Mouse (Mus musculus) embryonic facial prominence, embryonic 13.5 days (tissue): ENCODE measurements around the gene Trip12. TPM values are rescaled to one million over a fixed set of nuclear protein-coding genes. Genes with fewer than 3 reads are reported as not detected.

ENCODE experiments used
- ATAC-seq: fragments of 200-750 bp; cut with Nextera tagmentation; 2 replicates; pipeline ENCODE4 v1.8.0; 2017; ENCODE audit warnings: low read depth; ENCODE audit not compliant: insufficient number of reproducible peaks, insufficient read depth, low FRiP score, low TSS enrichment
- H3K27ac ChIP-seq: fragments of 300-500 bp; sonication (generic); 2 replicates; pipeline ENCODE4 v1.5.1; 2015; ENCODE audit warnings: moderate library complexity, mild to moderate bottlenecking, inconsistent platforms
- H3K27me3 ChIP-seq: fragments of 300-500 bp; sonication (generic); 2 replicates; pipeline ENCODE4 v1.6.1; 2015; ENCODE audit warnings: mild to moderate bottlenecking, inconsistent platforms
- H3K36me3 ChIP-seq: fragments of 300-500 bp; sonication (generic); 2 replicates; pipeline ENCODE4 v1.6.1; 2015; ENCODE audit warnings: mild to moderate bottlenecking, inconsistent platforms
- H3K4me1 ChIP-seq: fragments of 300-500 bp; sonication (generic); 2 replicates; pipeline ENCODE4 v1.6.1; 2015; ENCODE audit warnings: inconsistent platforms
- H3K4me2 ChIP-seq: fragments of 300-500 bp; sonication (generic); 2 replicates; pipeline ENCODE4 v1.6.1; 2015; ENCODE audit warnings: moderate library complexity, mild to moderate bottlenecking, inconsistent platforms
- H3K4me3 ChIP-seq: fragments of 300-500 bp; sonication (generic); 2 replicates; pipeline ENCODE4 v1.5.1; 2015; ENCODE audit warnings: mild to moderate bottlenecking, inconsistent platforms
- H3K9ac ChIP-seq: fragments of 300-500 bp; sonication (generic); 2 replicates; pipeline ENCODE4 v1.6.1; 2015; ENCODE audit warnings: mild to moderate bottlenecking, inconsistent platforms
- H3K9me3 ChIP-seq: fragments of 300-500 bp; sonication (generic); 2 replicates; pipeline ENCODE4 v1.6.1; 2016; ENCODE audit warnings: inconsistent platforms
- WGBS: fragments of 180-500 bp; shearing (Covaris S2); methylation state at CpG from one replicate; pipeline ENCODE4 v1.1.7; 2015; ENCODE audit warnings: mixed read lengths; 5-methylcytosine and 5-hydroxymethylcytosine counted together
- microRNA-seq: library from miRNA; unstranded; fragments of <30 nt; microRNA quantifications from one replicate; pipeline ENCODE4, GENCODE M21; 2016
- polyA plus RNA-seq: library from polyadenylated mRNA; unstranded; fragments of >200 nt; fragmentation: Nextera tagmentation; extraction: Ambion mirVana; gene quantifications from 2 replicates; pipeline ENCODE4 v1.2.1, GENCODE M21; 2015

The Trip12 gene
- polyA plus RNA-seq, 1 experiment from 2014 or later = 66.8 TPM

GRCm38 (mm10) chr1:84700254-84700653 lies 140.1 kb downstream of the Trip12 start:
- Histone ChIP-seq H3K27ac (no peak overlapping the region), H3K9me3 (no peaks in the 10 kb centered on the region), H3K36me3 (no peaks in the 10 kb centered on the region), H3K27me3 (peaks cover 20% of the 10 kb centered on the region), H3K9ac (no peak overlapping the region), H3K4me3 (no peak overlapping the region), H3K4me1 (peaks cover 9% of the 10 kb centered on the region), H3K4me2 (no peak overlapping the region)
- no peak for ATAC-seq
- WGBS = 95% methylated on average over 6 of the region's 6 CpGs

GRCm38 (mm10) chr1:84697136-84697535 lies 143.2 kb downstream of the Trip12 start:
- H3K9me3 ChIP-seq = no peaks in the 10 kb centered on the region
- H3K4me1 ChIP-seq = peaks cover 14% of the 10 kb centered on the region
- no peak overlapping the region for H3K9ac ChIP-seq
- 6% methylated on average over 2 of the region's 2 CpGs for WGBS
- no peaks in the 10 kb centered on the region for H3K36me3 ChIP-seq
- no peak for ATAC-seq
- H3K27ac ChIP-seq = no peak overlapping the region
- H3K27me3 ChIP-seq = peaks cover 51% of the 10 kb centered on the region
- no peak overlapping the region for H3K4me2 ChIP-seq
- no peak overlapping the region for H3K4me3 ChIP-seq

- no peaks in the 10 kb centered on the region for H3K9me3 ChIP-seq
- peak; percentile 74; the same call in 1 of the 2 replicates for ATAC-seq
- H3K4me1 ChIP-seq = peaks cover 14% of the 10 kb centered on the region
- H3K27ac ChIP-seq = no peak within 1 kb of the TSS
- no peaks in the 10 kb centered on the region for H3K36me3 ChIP-seq
- H3K9ac ChIP-seq = peak within 1 kb of the TSS; percentile 58
- H3K4me3 ChIP-seq = peak within 1 kb of the TSS; percentile 52
- under 1% methylated on average over 75 of the region's 75 CpGs for WGBS
- peaks cover 52% of the 10 kb centered on the region for H3K27me3 ChIP-seq
- H3K4me2 ChIP-seq = peak within 1 kb of the TSS; percentile 94
These were observed 144.6 kb downstream of the Trip12 start, which contains the start of gene Dner for GRCm38 (mm10) chr1:84695517-84696411. Gene Dner (minus strand): TSS chr1:84696221.

- Histone ChIP-seq H3K9ac (peak overlapping the region; percentile 58), H3K27me3 (peaks cover 52% of the 10 kb centered on the region), H3K4me3 (peak overlapping the region; percentile 52), H3K36me3 (no peaks in the 10 kb centered on the region), H3K9me3 (no peaks in the 10 kb centered on the region), H3K27ac (no peak overlapping the region), H3K4me1 (peaks cover 14% of the 10 kb centered on the region), H3K4me2 (peak overlapping the region; percentile 94)
- 0 out of 2 replicates have a peak, but pooled peaks have one; percentile 21 for ATAC-seq
- 10% methylated on average over 26 of the region's 26 CpGs for WGBS
These were observed 145.4 kb downstream of the Trip12 start for GRCm38 (mm10) chr1:84694688-84695474.

- no peak for ATAC-seq
- WGBS = 68% methylated on average over 4 of the region's 4 CpGs
- H3K9ac ChIP-seq = no peak overlapping the region
- no peaks in the 10 kb centered on the region for H3K27me3 ChIP-seq
- H3K9me3 ChIP-seq = 0 out of 2 replicates have a peak, but pooled peaks cover 3% of the 10 kb centered on the region
- no peaks in the 10 kb centered on the region for H3K4me1 ChIP-seq
- no peak overlapping the region for H3K4me2 ChIP-seq
- H3K4me3 ChIP-seq = no peak overlapping the region
- H3K27ac ChIP-seq = no peak overlapping the region
- H3K36me3 ChIP-seq = no peaks in the 10 kb centered on the region
These were observed 162.4 kb downstream of the Trip12 start for GRCm38 (mm10) chr1:84677910-84678309.

Small RNA genes lying within 50 kb of the gene (microRNA-seq; reads per million reads assigned to microRNA genes)
- 5.0 reads per million, percentile 18 among the genes with 10 or more reads in this experiment for gene Mir5126

Other genes with a start within 250 kb of the Trip12 start
- 4.1 and 6.3 TPM in 2 replicates for gene Dner, start 144.3 kb downstream of the Trip12 start, polyA plus RNA-seq
- gene Fbxo36, start 675 bp downstream of the Trip12 start, polyA plus RNA-seq = 8.4 TPM in 2 replicates
- 0.29 and 0.63 TPM in 2 replicates for gene Slc16a14, start 94.6 kb upstream of the Trip12 start, polyA plus RNA-seq